Mouse (Mus musculus): ENCODE measurements around the gene Zscan4f. TPM values are rescaled to one million over a fixed set of nuclear protein-coding genes. Genes with fewer than 3 reads are reported as not detected.
"Not testable (repeated sequence)": the region's sequence is repeated elsewhere in the genome, so short reads cannot be mapped to it uniquely, and the experiment has no call there.

Zscan4f gene
- not detected in 2 replicates for polyA plus RNA-seq (2016; fragmentation: Nextera tagmentation; extraction: Ambion mirVana)

GRCm38 (mm10) chr7:11397615-11398014 is at the start of gene Zscan4f:
TSS of gene Zscan4f (plus strand) at chr7:11397915.
- not testable (repeated sequence) for H3K27me3 ChIP-seq; H3K4me3 ChIP-seq; H3K27ac ChIP-seq (replicated peaks); ATAC-seq (ENCODE audit: low FRiP score, low read depth); H3K9me3 ChIP-seq; H3K9ac ChIP-seq (replicated peaks); H3K36me3 ChIP-seq; H3K4me2 ChIP-seq (replicated peaks); H3K4me1 ChIP-seq
- WGBS, result 90% methylated on average over 3 of the region's 3 CpGs

- ATAC-seq (ENCODE audit: low FRiP score, low read depth); H3K4me2 ChIP-seq (replicated peaks); H3K36me3 ChIP-seq; H3K4me1 ChIP-seq; H3K27ac ChIP-seq (replicated peaks); H3K4me3 ChIP-seq; H3K27me3 ChIP-seq; H3K9me3 ChIP-seq; H3K9ac ChIP-seq (replicated peaks): not testable (repeated sequence)
Measured at GRCm38 (mm10) chr7:11384641-11385040, 13.1 kb upstream of the Zscan4f start.

Small RNA genes within 50 kb of the gene (microRNA-seq; reads per million reads assigned to microRNA genes)
- gene Gm23087, result not detected

Other genes starting within 250 kb of the Zscan4f start
- gene Zscan4d, start 231.8 kb upstream of the Zscan4f start, polyA plus RNA-seq (2016; fragmentation: Nextera tagmentation; extraction: Ambion mirVana), result not detected in 2 replicates
- not detected in 2 replicates for gene Zscan4e, start 87.2 kb upstream of the Zscan4f start, polyA plus RNA-seq (2016; fragmentation: Nextera tagmentation; extraction: Ambion mirVana)
- gene Zscan4-ps2, start 116.4 kb downstream of the Zscan4f start, polyA plus RNA-seq (2016; fragmentation: Nextera tagmentation; extraction: Ambion mirVana), result not detected in 2 replicates
- gene Zscan4-ps3, start 211.4 kb downstream of the Zscan4f start, polyA plus RNA-seq (2016; fragmentation: Nextera tagmentation; extraction: Ambion mirVana), result not detected in 2 replicates

Measured in midbrain, embryonic 12.5 days (tissue).